Mouse (Mus musculus) mouse trophoblast stem cell (cell line): ENCODE results near the gene Hoxc4.

ENCODE experiments used
- in situ Hi-C, 2 experiments: fragments of 300-500 bp; cut with MseI, MboI; formaldehyde crosslinking; loops; 2 replicates in 1 of 2; 3 replicates in 1 of 2; pipeline ENCODE4 v1.15.1; 2025

Gene Hoxc4

DNA sequence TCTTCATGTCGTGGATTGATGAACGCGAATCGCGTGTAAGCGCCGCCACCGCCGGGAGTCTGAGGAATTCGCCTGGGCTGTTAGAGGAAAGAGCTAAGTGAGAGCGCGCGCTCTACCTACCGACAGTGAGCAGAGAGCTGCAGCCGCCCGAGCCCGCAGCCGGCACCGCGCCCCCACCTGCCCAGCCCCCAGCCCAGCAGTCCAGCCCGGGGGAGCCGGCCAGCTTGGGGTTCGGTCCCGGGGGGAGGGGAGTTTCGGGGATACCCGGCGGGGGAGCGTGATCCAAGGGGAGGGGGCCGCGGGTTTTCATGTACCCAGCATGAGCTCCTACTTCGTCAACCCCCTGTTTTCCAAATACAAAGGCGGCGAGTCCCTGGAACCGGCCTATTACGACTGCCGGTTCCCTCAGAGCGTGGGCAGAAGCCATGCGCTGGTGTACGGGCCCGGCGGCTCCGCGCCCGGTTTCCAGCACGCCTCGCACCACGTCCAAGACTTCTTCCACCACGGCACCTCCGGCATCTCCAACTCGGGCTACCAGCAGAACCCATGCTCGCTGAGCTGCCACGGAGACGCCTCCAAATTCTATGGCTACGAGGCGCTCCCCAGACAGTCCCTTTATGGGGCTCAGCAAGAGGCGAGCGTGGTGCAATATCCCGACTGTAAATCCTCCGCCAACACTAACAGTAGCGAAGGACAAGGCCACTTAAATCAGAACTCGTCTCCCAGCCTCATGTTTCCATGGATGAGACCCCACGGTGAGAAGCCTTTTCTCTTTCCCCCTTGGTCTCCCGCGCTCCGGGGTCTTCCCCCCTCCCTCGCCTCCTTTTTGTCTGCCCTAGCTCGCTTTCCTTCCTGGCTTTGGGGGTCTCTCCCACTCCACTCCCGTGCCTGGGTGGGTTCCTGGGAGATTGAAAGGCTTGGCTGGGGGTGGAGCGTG lies 28.0 kb upstream of the Hoxc4 start, which contains the start of gene Hoxc8:
Gene Hoxc8, plus strand, starts transcription at position 147 of the 937 bp plus-strand sequence.
- in situ Hi-C loops = no loop called here

DNA sequence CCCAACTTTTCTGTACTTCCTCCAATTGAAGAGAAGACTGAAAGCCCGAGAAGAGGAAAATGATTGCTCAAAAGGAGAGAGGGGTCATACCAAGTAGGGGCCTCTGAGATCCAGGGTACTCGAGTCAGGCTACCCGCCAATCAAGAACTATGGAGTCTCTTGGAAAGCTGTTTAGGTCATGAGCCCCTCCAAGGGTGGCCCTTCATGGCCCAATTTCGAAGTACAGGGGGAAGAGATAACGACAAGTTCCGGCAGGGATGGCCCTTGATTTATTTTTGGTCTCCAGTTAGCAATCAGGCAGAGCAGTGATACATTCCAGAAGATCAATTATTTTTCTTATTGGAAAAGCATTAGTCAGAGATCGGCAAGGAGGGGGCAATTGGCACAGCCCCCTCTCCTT lies 27.0 kb upstream of the Hoxc4 start:
- in situ Hi-C loops = no loop called here

DNA sequence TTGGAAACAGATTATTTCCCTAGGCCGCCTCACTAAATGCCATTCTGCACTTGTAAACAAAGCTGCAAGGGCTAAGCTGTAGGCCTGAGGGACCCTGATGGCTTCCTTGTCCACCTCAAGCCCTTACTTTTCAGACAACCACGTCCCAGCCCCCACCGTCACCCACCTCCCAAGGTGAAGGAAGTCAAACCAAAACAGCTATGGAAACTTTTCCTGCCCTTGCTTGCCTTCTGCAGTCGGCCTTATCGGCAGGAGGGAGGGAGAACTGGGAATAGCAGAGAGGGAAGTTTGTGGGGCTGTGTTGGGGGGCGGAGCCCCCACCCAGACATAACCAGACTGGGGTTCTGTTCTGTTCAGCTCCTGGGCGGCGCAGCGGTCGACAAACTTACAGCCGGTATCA lies 26.5 kb upstream of the Hoxc4 start:
- in situ Hi-C loops = no loop called here

DNA sequence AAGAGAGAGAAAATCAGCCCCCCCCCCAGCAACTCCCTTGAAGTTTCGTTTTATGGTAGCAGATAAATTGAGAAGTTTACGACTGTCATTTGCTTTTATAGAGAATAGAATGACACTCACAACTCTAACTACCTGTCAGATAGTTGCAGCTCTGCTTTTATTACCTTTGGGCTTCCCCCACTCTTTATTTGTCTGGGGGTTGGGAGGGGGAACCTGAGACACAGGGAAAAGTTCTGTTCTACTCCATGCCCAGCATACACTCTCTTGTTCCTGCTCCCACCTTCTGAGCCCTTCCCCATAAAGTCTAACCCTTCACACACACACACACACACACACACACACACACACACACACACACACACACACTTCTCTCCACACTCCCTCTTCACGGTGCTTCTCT lies 25.9 kb upstream of the Hoxc4 start:
- in situ Hi-C loops = no loop called here

DNA sequence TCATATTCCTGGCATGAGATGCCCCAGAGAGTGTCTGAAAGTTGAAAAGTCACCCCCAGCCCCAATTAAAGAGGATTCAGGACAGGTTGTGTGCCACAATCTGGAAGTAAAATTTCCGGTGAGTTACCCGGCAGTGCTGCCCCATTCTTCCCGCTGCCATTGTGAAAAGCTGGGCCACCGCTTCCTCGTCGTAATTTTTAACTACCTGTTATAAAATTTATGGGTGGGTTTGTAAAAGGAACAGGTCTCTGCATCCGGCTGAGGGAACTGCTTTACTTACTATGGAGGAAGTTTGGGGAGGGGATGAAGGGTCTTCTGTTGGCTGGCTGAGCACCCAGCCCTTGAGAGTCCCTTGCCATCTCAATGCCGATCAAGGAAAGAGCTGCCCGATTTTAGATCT lies 22.2 kb upstream of the Hoxc4 start:
- in situ Hi-C loops = no loop called here

DNA sequence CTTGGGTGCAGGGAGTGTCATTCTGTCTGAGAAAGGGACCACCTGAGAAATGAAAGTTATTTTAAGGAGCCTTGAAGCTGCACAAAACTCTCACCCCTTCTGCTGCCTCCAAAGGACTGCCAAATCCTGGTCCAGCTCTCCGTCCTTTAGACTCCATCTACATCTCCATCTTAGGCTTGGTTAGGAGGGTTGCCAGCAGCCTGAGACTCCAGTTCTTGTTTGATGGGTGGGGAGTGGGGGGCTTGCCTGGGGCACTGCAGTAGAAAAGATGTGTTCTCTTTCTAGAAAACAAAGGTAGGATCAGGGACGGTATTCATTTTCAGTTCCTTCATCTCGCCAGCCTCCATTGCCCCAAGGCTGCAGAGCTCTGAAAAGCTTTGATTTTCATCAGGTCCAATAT lies 21.3 kb upstream of the Hoxc4 start:
- in situ Hi-C loops = no loop called here

DNA sequence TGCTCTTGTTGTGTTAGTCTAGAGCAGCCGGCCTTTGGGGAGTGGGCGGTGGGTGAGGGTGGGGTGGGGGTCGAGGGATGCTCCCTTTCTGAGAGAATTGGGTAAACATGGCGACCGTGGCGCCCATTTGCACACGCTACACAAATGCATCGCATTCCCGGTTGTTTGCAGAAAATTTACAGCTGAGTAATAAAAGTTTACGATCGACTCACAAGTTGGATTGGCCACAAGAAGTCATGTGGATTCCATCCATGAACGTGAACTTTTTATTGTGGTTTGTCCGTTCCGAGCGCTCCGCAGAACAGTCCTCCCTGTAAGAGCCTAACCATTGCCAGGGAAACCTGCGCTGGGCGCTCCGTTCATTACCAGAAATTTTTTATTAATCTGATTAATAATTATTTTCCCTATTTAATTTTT lies 20.8 kb upstream of the Hoxc4 start, which contains the start of gene Hoxc6:
Gene Hoxc6, plus strand, starts transcription at position 319 of the 417 bp plus-strand sequence.
- in situ Hi-C loops = no loop called here

DNA sequence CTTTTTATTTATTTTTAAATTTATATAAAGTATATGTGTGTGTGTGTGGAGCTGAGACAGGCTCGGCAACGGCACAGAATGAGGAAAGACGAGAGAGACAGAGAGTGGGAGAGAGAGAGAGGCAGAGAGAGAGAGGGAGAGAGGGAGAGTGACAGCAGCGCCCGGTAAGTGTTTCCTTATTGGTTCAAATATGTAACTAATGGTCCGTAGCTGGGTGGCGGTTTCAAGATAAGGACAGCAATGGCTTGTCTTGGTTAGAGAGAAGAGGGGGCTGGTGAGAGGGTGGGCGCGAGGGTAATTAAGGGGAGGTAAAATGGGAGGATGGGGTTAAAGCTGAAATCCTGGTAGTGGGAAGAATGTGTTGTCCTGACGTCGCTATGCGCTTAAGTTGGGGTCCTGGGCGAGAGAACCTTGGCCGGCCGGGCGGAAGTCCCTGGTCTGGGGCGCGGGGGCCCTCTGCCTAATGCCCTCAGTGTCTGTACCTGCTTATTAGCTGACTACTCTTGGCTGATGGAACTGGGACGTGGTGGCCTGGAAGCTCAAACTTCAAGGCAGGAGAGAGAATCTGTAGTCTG lies 20.0 kb upstream of the Hoxc4 start:
- in situ Hi-C loops = no loop called here

DNA sequence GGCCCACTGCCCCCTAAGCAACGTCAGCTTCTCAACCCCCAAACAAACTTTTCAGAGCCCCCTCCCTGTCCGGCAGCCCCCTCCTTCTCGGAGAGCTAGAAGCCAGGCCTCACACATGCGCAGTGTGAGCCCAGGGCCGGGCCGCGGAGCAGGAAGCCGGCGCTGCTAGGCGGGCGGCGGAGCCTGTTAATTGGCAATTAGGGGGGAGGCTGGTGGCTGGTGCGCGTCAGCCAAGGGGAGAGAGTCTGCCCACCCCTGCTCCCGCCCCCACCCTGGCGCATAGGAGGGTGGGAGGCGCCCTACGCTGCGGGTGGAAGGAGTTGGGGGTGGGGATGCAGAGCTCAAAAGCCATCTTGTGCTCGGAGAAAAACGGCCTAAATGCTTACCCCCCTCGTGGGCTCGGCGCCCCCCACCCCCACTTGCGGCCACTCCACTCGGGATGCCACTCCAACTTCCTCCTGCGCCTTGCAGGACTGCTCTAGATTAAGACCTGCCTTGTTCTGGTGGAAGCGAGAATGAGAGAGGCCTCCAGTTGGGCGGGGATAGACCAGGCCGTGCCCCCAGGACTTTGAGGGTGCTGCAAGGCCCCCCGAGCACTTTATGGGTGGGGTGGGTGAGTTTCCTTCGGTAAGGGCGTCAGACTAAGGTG lies 19.4 kb upstream of the Hoxc4 start:
- in situ Hi-C loops = no loop called here

DNA sequence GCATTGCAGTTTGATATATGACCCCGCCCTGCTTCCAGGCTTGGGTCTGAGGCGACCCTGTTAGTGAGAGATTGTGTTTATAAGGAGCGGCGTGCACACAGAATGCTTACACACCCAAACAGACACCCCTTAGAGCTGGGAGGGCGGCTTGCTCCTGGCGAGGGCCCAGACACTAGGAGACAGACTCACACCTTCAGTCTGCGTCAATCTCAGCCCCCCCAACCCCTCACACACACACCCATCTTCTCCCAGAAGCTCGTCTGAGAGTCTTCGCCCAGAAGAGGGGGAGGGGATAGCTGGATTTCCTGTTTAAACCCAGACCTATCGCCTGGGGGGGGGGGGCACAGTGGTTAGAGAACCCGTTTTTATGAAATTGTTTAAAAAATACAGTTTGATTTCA lies 18.8 kb upstream of the Hoxc4 start:
- in situ Hi-C loops = no loop called here

DNA sequence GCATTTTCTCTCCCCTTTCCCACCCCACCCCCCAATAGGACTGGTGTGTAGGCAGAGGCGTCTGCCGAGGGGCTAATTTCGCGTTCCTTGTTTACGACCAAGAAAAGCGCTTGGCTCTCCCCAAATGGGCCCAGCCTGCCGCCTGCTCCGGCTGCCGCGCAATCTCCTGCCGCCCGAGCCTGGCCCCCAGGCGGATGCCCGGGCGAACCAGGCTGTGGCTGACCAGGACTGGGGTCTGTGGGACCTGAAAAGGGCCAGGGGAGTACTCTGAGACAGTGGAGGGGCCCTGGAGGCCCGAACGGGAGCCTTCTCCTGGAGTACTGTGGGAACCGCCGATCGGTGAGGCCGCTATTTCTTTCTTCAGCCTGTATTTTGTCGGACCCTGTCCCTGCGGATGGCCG lies 18.2 kb upstream of the Hoxc4 start:
- in situ Hi-C loops = no loop called here

DNA sequence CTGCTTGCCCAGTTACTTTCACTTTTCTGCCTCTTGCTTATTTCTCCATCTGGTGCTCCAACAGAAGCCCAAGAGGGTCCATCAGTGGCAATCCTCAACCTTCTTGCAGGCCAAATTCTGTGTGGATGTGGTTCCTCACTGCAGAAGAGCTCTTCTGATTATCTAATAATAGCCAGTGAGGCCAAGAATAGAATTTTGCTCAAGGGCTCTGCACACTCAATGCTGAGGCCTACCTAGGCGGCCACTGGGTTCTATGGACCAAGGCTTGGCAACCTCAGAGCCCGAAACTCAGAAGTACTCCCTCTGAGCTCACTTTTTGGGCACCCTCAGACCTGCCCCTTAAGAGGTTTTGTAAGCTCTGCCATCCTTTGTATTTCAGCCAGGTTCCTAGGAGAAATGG lies 17.4 kb upstream of the Hoxc4 start:
- in situ Hi-C loops = no loop called here

DNA sequence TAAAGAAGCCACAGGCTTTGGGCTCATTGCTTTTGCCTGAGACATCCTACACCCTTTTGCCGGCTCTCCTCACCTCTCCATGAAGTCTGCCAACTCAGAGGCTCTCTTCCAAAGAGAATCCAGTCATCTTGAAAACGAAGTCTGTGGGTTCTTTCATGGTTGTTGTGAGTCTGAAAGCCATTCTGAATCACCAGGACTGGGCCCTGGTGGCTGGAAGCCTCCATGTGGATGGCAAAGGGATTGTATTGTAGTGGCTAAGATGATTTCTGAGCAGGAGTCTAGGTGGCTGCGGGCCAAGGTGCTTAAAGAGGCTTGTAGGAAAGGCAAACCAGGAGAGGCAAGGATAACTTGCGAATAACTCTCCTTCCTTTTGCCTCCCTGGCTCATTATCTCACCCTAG lies 16.6 kb upstream of the Hoxc4 start:
- in situ Hi-C loops = no loop called here

DNA sequence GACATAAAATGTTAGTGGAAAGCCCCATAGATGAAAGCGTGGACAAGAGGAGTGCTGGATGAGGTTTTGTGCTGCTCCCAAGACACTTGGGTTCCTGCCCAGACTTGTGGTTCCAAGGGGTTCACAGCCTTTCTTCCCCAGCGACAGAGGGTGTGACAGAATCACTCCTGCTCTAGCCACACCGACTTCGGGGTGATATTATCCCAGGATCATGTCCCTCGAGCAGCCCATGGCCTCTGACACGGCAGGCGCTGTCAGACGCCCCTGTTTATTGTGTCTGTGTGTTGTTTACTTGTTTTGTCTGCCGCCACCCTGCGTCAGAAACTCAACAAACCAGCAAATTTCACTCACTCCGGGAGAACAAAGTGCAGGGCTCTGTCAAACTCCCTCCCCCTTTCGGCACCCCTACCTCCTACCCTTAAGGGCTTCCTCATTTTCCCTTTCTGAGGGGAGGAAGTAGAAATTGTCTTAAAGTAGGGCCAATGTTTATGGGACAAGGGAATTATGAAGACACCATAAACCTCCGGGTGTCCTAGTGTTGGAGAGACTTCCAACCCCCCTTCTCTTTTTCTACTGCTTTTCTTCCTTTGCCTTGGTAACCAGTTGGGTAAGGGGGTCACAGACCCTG lies 15.8 kb upstream of the Hoxc4 start:
- in situ Hi-C loops = no loop called here

DNA sequence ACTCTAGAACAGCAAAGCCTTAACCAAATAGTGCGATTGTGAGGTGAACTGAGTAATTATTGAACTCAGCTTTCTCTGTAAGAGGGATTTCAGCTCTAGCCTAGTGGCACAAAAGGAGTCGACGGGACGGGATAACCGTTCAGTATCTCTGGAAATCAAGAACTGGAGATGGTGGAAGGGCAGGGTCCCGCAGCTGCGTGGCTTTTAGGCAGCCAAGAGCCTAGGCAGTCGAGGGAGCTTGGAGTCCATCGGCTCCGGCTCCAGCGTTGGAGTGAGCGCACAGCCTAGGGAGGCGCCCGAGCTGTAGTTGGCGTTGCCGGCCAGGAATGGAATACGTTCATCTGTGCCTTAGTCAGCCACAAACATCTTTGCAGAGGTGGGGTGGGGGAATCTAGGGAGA lies 13.4 kb upstream of the Hoxc4 start:
- in situ Hi-C loops = no loop called here

DNA sequence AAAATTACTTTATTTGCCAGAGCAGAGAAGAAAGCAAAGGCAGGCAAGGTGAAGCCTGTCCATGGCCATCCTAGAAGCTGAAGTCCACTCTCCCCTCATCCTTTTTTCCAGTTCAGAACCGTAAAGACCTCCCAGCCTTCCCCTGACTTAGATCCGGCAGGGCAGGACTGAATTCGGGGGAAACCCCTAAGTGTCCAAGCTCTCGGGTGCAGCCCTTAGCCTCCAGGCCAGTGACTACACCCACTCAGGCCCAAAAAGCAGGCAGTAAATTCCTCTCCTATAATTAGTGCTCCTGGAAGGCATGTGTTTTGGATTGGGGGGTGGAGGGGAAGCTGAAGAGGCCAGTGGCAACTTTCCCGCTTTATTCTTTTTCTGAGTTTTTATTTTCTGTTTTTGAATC lies 12.9 kb upstream of the Hoxc4 start:
- in situ Hi-C loops = no loop called here

DNA sequence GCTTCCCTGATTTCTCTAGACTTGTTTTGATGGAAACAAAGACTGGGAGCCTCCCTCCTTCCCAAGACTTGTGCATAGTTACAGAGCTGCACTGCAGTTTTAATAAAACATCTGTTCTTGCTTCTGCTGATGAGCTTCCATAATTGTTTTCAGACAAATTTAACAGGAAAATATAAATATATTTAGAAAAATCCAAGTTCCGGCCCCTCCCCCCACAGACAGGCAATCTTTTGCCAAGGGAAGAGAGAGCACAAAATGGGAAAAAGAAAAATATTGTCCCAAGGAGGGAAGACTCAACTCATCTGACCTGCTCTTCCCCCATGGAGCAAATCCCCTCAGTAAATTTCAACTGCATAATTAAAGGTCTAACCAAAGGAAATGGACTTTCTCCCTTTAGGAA lies 12.4 kb upstream of the Hoxc4 start:
- in situ Hi-C loops = no loop called here

DNA sequence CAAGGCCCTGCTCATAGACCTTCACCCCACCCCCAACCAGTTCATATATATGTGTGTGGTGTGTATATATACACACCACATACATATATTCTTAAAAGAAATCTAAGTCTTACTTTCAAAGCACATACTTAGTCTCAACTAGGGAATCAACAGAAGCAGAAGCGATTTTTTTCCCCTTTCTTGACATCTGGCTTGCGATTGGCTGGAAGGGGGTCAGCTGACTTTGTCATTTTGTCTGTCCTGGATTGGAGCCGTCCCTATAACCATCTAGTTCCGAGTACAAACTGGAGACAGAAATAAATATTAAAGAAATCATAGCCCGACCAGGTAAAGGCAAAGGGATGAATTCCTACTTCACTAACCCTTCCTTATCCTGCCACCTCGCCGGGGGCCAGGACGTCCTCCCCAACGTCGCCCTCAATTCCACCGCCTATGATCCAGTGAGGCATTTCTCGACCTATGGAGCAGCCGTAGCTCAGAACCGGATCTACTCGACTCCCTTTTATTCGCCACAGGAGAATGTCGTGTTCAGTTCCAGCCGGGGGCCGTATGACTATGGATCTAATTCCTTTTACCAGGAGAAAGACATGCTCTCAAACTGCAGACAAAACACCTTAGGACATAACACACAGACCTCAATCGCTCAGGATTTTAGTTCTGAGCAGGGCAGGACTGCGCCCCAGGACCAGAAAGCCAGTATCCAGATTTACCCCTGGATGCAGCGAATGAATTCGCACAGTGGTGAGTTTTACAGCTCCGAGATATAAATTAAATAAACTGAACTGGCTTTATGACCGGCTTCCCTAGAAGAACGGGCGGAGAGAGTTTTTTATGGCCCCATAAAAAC lies 9.2 kb upstream of the Hoxc4 start:
- in situ Hi-C loops = loop anchor here (5.0 to 10.0 kb wide), 2 partner anchors 125 to 163 kb away; no protein-coding TSS in a partner anchor

DNA sequence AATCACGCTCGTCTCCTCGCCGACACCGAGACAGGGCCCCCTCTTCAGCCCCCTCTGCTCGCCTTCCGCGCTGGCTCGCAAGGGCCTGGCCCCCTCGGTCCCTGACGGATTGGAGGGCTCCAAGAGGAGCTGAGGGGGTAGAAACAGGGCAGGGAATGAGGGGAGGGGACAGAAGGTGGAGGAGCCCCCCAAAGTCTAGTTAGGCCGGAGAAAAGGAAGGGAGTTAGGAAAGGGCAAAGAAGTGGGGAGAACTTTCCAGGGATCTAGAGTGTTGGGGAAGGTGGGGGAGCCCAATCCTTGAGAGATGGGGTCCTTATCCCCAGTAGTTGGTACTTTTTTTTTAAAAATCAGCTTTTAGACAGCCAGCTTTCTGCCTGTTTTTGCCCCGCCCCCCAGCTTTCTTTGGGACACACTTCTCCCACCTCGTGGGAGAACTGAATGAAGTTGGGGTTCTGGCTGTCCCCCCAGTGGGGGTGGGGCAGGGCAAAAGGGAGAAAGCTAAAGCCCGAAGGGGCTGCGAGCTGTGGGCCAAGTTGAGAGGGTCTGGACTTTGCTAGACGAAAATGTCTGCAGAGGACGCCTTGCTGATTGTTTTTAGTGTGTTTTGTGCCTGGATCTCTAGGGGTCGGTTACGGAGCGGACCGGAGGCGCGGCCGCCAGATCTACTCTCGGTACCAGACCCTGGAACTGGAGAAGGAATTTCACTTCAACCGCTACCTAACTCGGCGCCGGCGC lies 8.5 kb upstream of the Hoxc4 start:
- in situ Hi-C loops = loop anchor here (5.0 to 10.0 kb wide), 2 partner anchors 125 to 162 kb away; no protein-coding TSS in a partner anchor

DNA sequence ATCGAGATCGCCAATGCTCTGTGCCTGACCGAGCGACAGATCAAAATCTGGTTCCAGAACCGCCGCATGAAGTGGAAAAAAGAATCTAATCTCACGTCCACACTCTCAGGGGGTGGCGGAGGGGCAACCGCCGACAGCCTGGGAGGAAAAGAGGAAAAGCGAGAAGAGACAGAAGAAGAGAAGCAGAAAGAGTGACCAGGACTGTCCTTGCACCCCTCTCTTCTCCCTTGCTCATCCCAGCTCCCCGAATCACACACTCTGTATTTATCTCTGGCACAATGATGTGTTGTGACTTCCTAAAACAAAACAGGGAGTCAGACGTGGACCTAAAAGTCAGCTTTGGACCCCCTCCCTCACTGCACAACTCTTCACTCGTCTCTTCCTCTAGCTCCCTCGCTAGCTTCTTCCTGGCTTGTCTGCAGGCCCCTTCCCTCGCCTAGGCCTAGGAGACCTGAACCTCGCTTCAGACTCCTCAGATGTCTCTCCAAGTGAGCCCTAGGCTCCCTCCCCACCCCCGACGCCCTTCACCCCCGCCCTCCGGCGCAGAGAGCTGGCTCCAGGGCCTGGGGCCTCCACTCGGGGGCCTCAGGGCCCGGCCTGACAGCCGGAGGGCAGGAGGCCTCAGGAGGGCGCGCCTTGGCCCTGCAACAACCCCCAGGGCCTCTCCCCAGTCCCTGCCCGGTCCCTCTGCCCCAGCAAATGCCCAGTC lies 7.7 kb upstream of the Hoxc4 start:
- in situ Hi-C loops = loop anchor here (5.0 to 10.0 kb wide), 2 partner anchors 124 to 161 kb away; no protein-coding TSS in a partner anchor
